Mouse (Mus musculus) adrenal gland, postnatal 36 days (tissue): ENCODE measurements around the gene Cdipt. TPM values are rescaled to one million over a fixed set of nuclear protein-coding genes. Genes with fewer than 3 reads are reported as not detected.

Source experiments
- DNase-seq, 2 experiments: peaks; one replicate each; pipeline ENCODE4 v3.0.0; 2021; ENCODE audit warnings: mixed read lengths in 1 of 2
- total RNA-seq, 2 experiments: library from RNA; stranded (reverse); gene quantifications; 2 replicates each; pipeline ENCODE4 v1.2.3; 2021

Cdipt gene
- total RNA-seq, 2 experiments from 2014 or later: 85.1 to 93.1 TPM

GRCm38 (mm10) chr7:127012374-127012773, 36.7 kb downstream of the Cdipt start:
- DNase-seq: peak in 1 of 2 experiments; percentile 50

DNA sequence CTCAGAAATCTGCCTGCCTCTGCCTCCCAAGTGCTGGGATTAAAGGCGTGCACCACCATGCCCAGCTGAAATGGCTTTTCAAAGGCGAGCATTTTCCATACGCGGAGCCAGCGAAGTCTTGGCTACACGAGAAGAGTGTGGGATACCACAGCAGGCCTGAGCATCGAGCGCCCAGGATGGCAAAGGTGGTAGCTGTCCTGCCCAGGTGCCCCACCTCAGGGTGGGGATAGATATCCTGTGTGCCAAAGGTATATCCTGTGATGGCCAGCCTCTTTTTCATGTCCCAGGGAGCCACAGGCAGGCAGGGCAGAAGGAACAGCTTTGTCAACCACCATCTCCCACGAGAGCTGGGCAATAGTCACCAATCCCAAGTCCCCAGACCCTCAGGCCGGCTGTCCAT, 37.1 kb downstream of the Cdipt start:
- no peak for DNase-seq

DNA sequence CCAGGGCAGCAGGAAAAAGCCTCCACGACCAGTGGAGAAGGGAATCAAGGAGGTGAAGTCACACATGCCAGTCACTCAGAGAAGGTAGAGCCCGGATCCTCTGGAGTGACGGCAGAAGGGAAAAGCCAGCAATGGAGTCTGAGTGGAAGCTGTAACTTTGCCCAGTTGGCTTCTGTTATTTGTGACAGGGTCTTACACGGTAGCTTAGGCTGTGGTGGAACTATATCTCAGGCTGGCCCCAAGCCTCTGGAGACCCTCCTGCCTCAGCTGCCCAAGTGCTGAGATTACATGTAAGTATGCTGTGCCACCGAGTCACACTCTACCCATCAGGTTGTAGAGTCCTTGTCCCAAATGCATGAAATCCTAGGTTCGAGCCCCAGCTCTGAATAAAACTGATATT, 37.7 kb downstream of the Cdipt start:
- no peak for DNase-seq

DNA sequence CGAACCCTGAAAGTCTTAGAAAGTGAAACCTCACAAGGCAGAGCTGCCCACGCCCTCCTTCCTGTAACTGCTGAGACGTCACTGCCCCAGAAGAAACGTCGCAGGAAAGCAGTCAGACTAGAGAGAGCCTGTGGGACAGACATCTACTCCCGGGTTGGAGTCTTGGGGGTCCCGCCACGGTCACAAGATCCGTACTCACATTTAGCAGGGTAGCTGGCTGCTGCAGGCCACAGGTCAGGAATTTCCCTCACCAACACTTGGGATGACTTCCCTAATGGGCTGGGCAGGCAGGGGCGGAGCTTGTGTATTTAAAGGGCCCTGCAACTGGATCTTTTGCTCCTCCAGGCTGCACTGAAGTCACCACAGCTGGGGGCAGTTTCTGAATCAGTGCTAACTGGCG, 38.6 kb downstream of the Cdipt start, which contains the start of gene Mvp:
Mvp (minus strand) TSS at position 302 of the 400 bp plus-strand sequence.
- DNase-seq: peak; percentile 82 to 87

DNA sequence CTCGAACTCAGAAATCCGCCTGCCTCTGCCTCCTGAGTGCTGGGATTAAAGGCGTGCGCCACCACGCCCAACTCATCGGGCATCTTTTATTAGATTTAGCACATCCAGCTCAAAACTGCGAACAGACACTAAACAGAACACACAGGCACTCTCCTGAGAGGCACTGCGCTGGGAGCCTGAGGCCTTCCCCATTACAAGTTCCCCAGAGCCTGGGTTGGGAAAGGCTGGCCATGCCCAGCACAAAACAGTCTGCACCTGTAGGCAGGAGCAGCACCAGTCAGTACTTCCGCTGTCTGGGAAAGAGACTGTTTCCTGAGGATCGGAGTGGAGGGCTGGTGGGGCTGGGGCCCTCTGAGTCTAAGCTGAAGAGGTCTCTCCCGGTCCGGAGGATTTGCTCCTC, 39.3 kb downstream of the Cdipt start:
- DNase-seq: no peak

DNA sequence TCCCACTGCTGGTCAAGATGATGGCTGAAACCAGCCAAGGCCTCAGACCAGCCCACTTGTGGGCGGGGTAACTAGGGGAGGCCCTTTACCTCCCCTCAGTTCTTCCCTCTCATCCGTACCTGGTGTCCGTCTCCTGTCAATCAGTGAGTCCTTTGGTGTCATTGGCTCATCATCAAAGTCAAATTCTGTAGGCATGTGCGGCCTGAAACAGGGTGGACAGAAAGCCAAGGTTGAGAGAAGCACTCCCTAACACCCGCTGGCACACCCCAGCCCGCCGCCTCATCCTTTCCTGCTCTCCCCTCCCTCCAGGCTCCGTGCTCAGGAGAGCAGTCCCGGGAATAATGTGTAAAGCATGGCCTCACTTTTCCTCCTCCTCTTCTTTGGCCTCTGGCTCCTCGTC, 40.4 kb downstream of the Cdipt start:
- peak; percentile 69 to 79 for DNase-seq

- no peak for DNase-seq
Observed at GRCm38 (mm10) chr7:127016481-127016485, 40.6 kb downstream of the Cdipt start, which contains the start of gene Pagr1b. Gene Pagr1b (minus strand): TSS chr7:127016484.

DNA sequence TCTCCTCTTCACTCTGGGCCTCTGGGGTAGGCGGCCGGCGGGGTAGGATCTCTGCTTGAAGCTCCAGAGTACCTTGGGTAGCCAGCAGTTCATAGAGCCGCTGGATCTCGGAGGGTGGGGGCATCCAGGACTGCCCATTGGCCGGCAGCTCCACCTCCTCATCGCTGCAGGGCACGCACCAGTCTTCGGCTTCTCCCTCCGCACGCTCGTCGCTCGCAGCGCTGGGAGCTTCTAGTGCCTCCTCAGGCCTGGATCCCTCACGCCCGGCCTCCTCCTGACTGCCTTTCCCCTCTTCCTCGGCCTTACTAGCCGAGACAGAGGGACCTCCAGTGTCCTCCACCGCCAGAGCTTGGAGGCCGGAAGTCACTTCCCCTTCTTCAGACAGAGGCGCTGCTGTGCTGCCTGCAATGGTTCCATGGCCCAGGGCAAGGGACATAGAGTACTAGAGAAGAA, 40.8 kb downstream of the Cdipt start:
- peak; percentile 76 to 79 for DNase-seq

DNA sequence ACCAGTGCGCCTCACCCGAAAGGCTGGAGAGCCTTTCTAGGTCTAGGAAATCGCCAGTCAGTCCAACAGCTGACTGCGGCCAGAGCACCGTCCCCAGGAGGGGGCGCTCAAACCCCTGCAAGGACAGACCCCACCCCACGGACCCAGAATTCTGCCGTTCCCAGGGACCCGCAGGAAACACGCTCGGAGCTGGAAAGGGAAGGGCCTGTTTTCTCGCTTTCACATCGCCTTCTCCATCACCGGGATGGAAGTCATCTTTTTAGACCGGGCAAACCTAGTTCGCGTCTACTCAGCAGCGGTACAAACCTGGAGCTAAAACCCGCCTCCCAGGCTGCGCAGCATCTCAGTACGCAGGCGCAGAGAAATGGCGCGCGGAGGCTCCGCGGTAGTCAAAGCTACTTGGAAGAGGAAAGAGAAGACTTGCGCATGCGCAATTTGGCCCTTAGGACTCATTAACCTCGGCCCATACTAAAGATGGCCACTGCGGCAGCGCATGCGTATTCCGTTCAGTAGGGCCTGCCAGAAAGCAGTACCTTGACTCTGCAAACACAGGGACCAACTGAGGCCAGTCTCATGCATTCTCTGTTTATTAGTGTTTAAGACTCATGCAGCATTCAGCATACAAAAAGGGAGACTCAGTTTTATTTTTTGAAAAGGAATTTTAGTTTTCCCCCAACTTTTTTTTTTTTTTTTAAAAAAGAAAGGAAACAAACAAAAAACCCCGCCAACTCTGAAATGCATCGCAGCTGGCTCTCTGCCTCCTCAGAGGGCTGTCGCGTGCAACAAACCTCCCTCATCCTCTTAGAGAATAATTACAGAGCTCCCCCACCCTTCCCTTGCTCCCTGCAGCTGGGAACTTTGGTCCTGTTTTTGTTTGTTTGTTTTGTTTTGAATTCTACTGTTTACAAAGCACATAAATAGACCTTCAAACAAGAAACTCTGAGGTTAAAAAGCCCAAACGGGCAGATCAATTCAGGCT, 41.5 kb downstream of the Cdipt start, which contains the start of gene Pagr1a:
Pagr1a (minus strand) TSS at position 382 of the 979 bp plus-strand sequence.
- peak; percentile 97 for DNase-seq

- DNase-seq: no peak
Observed at GRCm38 (mm10) chr7:127017950-127018345, 42.2 kb downstream of the Cdipt start.

GRCm38 (mm10) chr7:127018416-127019305, 42.9 kb downstream of the Cdipt start:
- no peak for DNase-seq

GRCm38 (mm10) chr7:127019306-127019960, 43.7 kb downstream of the Cdipt start:
- DNase-seq: no peak

DNA sequence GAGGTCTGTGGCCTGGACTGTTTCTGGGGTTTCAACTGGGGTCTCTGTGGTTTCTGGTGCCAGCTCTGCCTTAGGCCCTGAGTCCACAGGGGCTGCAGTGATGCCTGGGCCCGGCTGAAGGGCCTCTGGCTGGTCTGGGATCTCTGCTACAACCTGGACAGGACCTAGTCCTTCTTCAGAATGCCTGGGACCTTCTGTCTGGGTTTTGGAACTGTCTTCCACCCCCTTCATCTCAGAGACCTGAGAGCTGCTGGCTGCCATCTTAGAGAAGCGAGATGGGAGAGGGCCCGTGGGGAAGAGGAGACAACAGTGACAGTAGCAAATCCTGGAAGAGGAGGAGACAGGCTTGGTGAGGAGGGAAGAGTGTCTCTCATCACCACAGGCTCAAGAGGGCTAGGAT, 44.3 kb downstream of the Cdipt start:
- no peak for DNase-seq

DNA sequence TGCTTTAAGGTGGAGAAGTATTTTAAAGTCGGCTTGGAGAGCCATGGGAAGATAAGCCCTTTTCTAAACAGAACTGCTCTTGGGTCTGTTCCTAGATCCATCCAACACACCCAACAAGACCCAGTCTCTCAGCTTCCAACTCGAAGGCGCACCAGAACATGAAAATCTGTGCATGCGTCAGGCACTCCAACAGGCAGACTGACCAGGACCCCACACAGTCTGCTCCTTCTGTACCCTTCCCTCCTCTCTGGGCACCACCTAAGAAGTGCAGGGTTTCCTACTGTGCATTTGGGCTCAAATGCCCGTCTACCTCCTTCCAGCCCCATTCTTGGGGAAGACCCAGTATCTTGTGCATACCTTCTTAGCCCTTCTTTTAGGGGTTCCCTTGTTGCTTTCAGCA, 44.8 kb downstream of the Cdipt start:
- DNase-seq: no peak

DNA sequence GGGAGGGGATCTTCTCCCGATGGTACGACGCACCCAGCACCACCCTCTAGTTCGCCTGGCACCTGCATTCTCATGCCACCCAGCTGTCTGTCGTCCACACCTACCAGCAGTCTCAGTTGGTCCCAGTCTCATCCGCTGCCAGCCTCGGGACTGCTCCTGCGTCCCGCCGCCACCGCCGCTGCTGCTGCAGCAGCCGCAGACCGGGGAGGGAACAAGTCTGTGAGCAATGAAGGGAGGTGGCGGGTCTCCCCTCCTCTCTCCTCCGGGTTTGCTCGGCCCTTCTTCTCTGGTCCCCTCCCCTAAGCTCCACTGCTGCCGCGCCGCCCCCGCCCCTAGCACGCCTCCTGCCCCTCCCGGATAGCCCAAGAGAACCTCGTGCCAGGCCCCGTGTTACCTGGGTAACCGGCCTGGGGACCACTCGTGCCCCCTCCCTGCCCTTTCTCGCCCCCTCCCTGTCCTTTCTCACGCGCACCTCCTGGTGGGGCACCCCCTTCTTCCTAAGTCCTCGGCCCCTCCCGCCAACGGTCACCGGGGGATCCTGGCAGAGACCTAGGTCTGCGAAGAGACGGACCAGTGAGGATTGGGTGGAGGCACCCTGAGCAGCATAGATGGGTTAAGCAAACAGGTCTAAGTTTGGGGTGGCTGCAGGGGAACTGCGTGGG, 45.3 kb downstream of the Cdipt start, which contains the start of the genes Gm42742 and Prrt2:
Gm42742 (minus strand) TSS at position 197 of the 662 bp plus-strand sequence.
Prrt2 (minus strand) TSS at position 311 of the 662 bp plus-strand sequence.
- peak; percentile 49 to 67 for DNase-seq

- DNase-seq: no peak
Observed at GRCm38 (mm10) chr7:127021563-127022527, 46.1 kb downstream of the Cdipt start.

GRCm38 (mm10) chr7:127022528-127023271, 47.0 kb downstream of the Cdipt start:
- DNase-seq: no peak

- DNase-seq: no peak
Observed at GRCm38 (mm10) chr7:127023272-127023691, 47.6 kb downstream of the Cdipt start.

DNA sequence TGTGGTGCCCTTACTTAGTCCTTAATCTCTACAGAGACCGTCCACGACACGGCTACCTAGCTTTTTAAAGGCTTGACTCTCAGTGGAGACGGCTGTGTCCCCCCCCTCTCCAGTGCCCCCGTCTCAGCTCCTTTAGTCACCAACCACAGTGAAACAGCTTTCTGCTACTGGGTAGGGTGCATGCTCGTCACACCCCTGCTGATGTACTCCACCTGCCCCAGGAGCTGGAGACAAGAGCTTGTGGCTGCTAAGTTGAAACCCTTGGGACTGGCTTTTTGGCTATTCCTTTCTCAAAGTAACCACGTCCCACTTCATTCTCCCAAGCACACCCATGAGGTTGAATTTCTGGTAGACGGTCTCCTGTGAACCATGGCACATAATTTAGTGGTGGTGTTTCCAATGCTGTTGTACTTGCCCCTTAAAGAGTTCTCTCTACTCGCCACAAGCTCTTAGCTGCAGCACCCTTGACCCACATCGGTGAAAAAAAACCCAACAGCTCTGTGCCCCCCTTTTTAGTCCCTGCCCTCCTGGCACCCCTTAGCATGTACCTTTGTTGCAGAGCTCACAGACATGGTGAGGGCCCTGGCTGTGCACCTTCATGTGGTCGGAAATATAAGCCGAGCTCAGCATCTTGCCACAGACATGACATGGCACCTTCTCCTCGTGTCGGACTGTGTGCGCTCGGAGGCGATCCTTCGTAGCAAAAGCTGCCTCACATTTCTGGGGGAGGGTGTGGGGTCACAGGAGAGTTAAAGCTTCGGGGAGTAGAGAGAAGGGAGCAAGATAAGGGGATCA, 48.4 kb downstream of the Cdipt start:
- no peak for DNase-seq
